Mouse (Mus musculus): Measurements from ENCODE around the gene Rtkn2. TPM values are rescaled to one million over a fixed set of nuclear protein-coding genes. Genes with fewer than 3 reads are reported as not detected.
A peak's percentile ranks its signal among the peaks of the same experiment; 100 is the strongest.

Rtkn2 gene
- polyA plus RNA-seq, 1 experiment from 2014 or later, result 23.7 TPM

- Histone ChIP-seq H3K36me3 (ENCODE audit: poor library complexity, severe bottlenecking) (no peaks in the 10 kb centered on the region), H3K4me1 (peaks cover 9% of the 10 kb centered on the region), H3K27me3 (no peaks in the 10 kb centered on the region), H3K4me2 (no peak overlapping the region), H3K9me3 (replicated peaks) (no peaks in the 10 kb centered on the region), H3K4me3 (no peak overlapping the region), H3K9ac (no peak overlapping the region), H3K27ac (no peak overlapping the region)
- WGBS, result 27% methylated on average over 8 of the region's 8 CpGs
- ATAC-seq, result no peak
These were observed 15.3 kb upstream of the Rtkn2 start for GRCm38 (mm10) chr10:67964060-67964459.

DNA sequence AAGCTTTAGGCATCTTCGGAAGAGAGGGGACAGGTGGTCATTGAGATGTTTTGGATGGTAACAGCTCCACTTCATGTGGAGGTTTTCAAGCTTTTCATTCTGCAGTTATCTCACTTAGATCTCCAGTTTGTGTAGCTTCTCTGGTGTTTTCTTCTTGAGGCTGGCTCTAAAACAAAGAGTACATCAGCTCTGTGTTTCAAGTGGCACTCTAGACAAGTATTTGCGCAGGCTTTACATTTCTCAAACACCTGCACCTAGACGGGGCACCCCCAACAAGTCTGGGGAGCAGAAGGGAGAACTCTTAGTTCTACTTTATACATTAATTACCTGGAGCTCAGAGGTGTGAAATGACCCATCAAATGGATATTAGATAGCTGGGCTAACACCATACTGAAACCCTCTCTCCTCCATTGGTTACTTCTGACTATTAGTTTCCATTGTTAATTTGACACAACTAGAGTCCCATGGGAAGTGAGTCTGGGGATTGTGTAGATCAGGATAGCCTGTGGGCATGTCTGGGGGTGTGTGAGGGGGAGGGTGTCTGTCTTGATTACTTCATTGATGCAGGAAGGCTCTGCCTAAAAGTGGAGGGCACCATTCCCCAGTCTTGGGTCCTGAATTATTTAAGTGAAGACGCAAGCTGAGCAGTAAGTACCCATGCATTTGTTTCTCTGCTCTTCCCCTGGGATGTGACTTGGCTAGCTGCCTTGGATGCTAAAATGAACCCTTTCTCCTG is 14.0 kb upstream of the Rtkn2 start:
- Histone ChIP-seq H3K27ac (no peak overlapping the region), H3K27me3 (no peaks in the 10 kb centered on the region), H3K9me3 (replicated peaks) (no peaks in the 10 kb centered on the region), H3K9ac (no peak overlapping the region), H3K36me3 (ENCODE audit: poor library complexity, severe bottlenecking) (no peaks in the 10 kb centered on the region), H3K4me3 (no peak overlapping the region), H3K4me1 (peaks cover 9% of the 10 kb centered on the region), H3K4me2 (no peak overlapping the region)
- ATAC-seq, result no peak
- 79% methylated on average over 4 of the region's 4 CpGs for WGBS

GRCm38 (mm10) chr10:67966102-67966501 is 13.3 kb upstream of the Rtkn2 start:
- Histone ChIP-seq H3K9me3 (replicated peaks) (no peaks in the 10 kb centered on the region), H3K27me3 (no peaks in the 10 kb centered on the region), H3K4me1 (peaks cover 7% of the 10 kb centered on the region; the same call in 1 of the 2 replicates), H3K27ac (0 out of 2 replicates have a peak overlapping the region, but pooled peaks have one; percentile 22), H3K4me3 (no peak overlapping the region), H3K9ac (no peak overlapping the region), H3K4me2 (no peak overlapping the region), H3K36me3 (ENCODE audit: poor library complexity, severe bottlenecking) (no peaks in the 10 kb centered on the region)
- ATAC-seq, result no peak
- WGBS, result 61% methylated on average over 6 of the region's 6 CpGs

GRCm38 (mm10) chr10:67966983-67967382 is 12.4 kb upstream of the Rtkn2 start:
- H3K9me3 ChIP-seq (replicated peaks), result no peaks in the 10 kb centered on the region
- ATAC-seq, result no peak

GRCm38 (mm10) chr10:67971166-67971796 is 8.1 kb upstream of the Rtkn2 start:
- H3K27ac ChIP-seq, result no peak overlapping the region
- no peak overlapping the region for H3K4me2 ChIP-seq
- WGBS, result 83% methylated on average over 11 of the region's 11 CpGs
- no peaks in the 10 kb centered on the region for H3K9me3 ChIP-seq (replicated peaks)
- H3K36me3 ChIP-seq (ENCODE audit: poor library complexity, severe bottlenecking), result no peaks in the 10 kb centered on the region
- H3K9ac ChIP-seq, result no peak overlapping the region
- no peak overlapping the region for H3K4me3 ChIP-seq
- no peak for ATAC-seq
- H3K4me1 ChIP-seq, result no peaks in the 10 kb centered on the region
- H3K27me3 ChIP-seq, result no peaks in the 10 kb centered on the region

More at GRCm38 (mm10) chr10:67966983-67967382, 12.4 kb upstream of the Rtkn2 start:
- Histone ChIP-seq H3K9ac (no peak overlapping the region), H3K36me3 (ENCODE audit: poor library complexity, severe bottlenecking) (no peaks in the 10 kb centered on the region), H3K27me3 (no peaks in the 10 kb centered on the region), H3K4me3 (no peak overlapping the region), H3K27ac (no peak overlapping the region), H3K4me1 (peaks cover 7% of the 10 kb centered on the region; the same call in 1 of the 2 replicates), H3K4me2 (no peak overlapping the region)
- 73% methylated on average over 2 of the region's 2 CpGs for WGBS

DNA sequence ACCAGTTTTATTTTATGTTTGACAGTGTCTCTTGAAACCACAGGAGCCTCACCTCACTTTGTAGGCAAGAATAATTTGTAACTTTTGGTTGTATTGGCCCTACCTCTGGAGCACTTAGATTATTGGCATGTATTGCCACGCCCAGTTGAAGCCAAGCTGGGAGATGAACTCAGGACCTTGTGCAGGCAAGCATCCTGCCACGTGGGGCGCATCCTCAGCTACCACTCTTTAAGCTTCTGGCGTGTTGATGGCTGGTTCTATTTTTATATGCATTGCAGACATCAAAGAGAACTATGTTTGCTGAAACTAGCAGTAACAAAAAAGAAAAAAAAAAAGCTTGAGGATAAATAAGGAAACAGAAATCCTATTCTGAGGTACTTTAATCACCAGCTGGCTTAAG is 2.1 kb upstream of the Rtkn2 start:
- Histone ChIP-seq H3K27me3 (no peaks in the 10 kb centered on the region), H3K36me3 (ENCODE audit: poor library complexity, severe bottlenecking) (no peaks in the 10 kb centered on the region), H3K4me3 (no peak overlapping the region), H3K4me1 (peaks cover 13% of the 10 kb centered on the region), H3K4me2 (no peak overlapping the region), H3K9ac (no peak overlapping the region), H3K27ac (no peak overlapping the region), H3K9me3 (replicated peaks) (no peaks in the 10 kb centered on the region)
- 66% methylated on average over 4 of the region's 4 CpGs for WGBS
- no peak for ATAC-seq

DNA sequence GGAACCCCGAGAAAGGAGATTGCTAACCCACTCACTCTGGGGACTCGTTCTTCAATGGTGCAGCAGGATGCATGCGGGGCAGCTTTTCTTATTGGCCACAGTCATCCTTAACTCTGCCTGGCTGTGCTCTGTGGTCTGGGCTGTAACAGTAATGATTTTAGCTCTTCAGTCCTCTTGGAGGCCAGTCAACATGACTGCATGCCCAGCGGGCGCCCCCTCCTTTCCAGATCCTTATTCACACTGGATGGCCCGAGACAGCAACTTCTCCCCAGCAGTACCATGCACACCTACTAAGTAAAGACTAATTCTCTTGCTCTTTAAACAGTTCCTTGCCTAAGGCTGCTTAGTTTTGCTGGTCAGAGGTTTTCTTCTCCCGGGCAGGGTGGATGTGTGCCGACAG is 4.4 kb downstream of the Rtkn2 start:
- Histone ChIP-seq H3K27me3 (no peaks in the 10 kb centered on the region), H3K4me1 (peaks cover 13% of the 10 kb centered on the region), H3K9ac (no peak overlapping the region), H3K4me3 (no peak overlapping the region), H3K4me2 (no peak overlapping the region), H3K9me3 (replicated peaks) (no peaks in the 10 kb centered on the region), H3K36me3 (ENCODE audit: poor library complexity, severe bottlenecking) (peaks cover 17% of the 10 kb centered on the region), H3K27ac (no peak overlapping the region)
- WGBS, result 89% methylated on average over 8 of the region's 8 CpGs
- no peak for ATAC-seq

GRCm38 (mm10) chr10:67984271-67984943 is 5.0 kb downstream of the Rtkn2 start:
- Histone ChIP-seq H3K27me3 (no peaks in the 10 kb centered on the region), H3K9me3 (replicated peaks) (no peaks in the 10 kb centered on the region), H3K4me3 (no peak overlapping the region), H3K36me3 (ENCODE audit: poor library complexity, severe bottlenecking) (peaks cover 17% of the 10 kb centered on the region), H3K4me2 (no peak overlapping the region), H3K27ac (no peak overlapping the region), H3K9ac (no peak overlapping the region), H3K4me1 (peaks cover 13% of the 10 kb centered on the region)
- 44% methylated on average over 13 of the region's 13 CpGs for WGBS
- ATAC-seq, result peak; percentile 67; the same call in 1 of the 2 replicates

GRCm38 (mm10) chr10:67985100-67985499 is 5.7 kb downstream of the Rtkn2 start:
- H3K27ac ChIP-seq, result no peak overlapping the region
- H3K9ac ChIP-seq, result no peak overlapping the region
- H3K4me1 ChIP-seq, result peaks cover 9% of the 10 kb centered on the region
- H3K4me3 ChIP-seq, result no peak overlapping the region
- peaks cover 21% of the 10 kb centered on the region for H3K36me3 ChIP-seq (ENCODE audit: poor library complexity, severe bottlenecking)
- 84% methylated on average over 17 of the region's 17 CpGs for WGBS
- no peaks in the 10 kb centered on the region for H3K27me3 ChIP-seq
- no peaks in the 10 kb centered on the region for H3K9me3 ChIP-seq (replicated peaks)
- H3K4me2 ChIP-seq, result no peak overlapping the region
- peak; percentile 44; the same call in 1 of the 2 replicates for ATAC-seq

DNA sequence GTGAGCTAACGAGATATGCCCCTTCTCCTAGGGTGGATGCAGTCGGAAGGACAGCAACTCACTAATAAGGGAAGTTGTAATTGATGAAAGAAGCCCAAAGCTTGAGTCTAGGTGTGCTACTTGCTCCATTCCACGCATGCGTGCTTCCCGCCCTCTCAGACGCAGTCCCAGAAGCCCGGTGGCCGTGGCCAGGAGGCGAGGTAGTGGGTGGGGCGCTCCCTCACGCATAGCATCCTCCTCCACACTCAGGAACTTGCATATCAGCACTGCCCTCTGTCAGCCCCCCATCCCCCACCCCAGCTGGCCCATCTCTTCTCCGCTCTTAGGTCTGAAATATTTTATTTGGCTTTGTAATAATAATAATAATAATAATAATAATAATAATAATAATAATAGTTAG is 16.0 kb downstream of the Rtkn2 start:
- Histone ChIP-seq H3K4me1 (no peaks in the 10 kb centered on the region), H3K27ac (no peak overlapping the region), H3K4me2 (no peak overlapping the region), H3K27me3 (no peaks in the 10 kb centered on the region), H3K9me3 (replicated peaks) (peaks cover 6% of the 10 kb centered on the region; the same call in 1 of the 2 replicates), H3K36me3 (ENCODE audit: poor library complexity, severe bottlenecking) (peaks cover 21% of the 10 kb centered on the region), H3K9ac (no peak overlapping the region), H3K4me3 (no peak overlapping the region)
- no peak for ATAC-seq
- 65% methylated on average over 12 of the region's 12 CpGs for WGBS

- Histone ChIP-seq H3K9me3 (replicated peaks) (peaks cover 6% of the 10 kb centered on the region; the same call in 1 of the 2 replicates), H3K36me3 (ENCODE audit: poor library complexity, severe bottlenecking) (peaks cover 14% of the 10 kb centered on the region), H3K4me1 (no peaks in the 10 kb centered on the region), H3K9ac (no peak overlapping the region), H3K27me3 (no peaks in the 10 kb centered on the region), H3K4me2 (no peak overlapping the region), H3K27ac (no peak overlapping the region), H3K4me3 (no peak overlapping the region)
- WGBS, result 0% methylated on average over 1 of the region's 1 CpGs
- 0 out of 2 replicates have a peak, but pooled peaks have one; percentile 33 for ATAC-seq
These were observed 16.8 kb downstream of the Rtkn2 start for GRCm38 (mm10) chr10:67996171-67996570.

GRCm38 (mm10) chr10:67998116-67998635 is 18.8 kb downstream of the Rtkn2 start:
- peak overlapping the region; percentile 30; the same call in 1 of the 2 replicates for H3K4me2 ChIP-seq

More at GRCm38 (mm10) chr10:67998116-67998635, 18.8 kb downstream of the Rtkn2 start:
- 41% methylated on average over 13 of the region's 13 CpGs for WGBS
- no peak overlapping the region for H3K4me3 ChIP-seq
- peak; percentile 57; the same call in 1 of the 2 replicates for ATAC-seq
- no peaks in the 10 kb centered on the region for H3K27me3 ChIP-seq
- no peak overlapping the region for H3K9ac ChIP-seq
- no peaks in the 10 kb centered on the region for H3K4me1 ChIP-seq
- no peak overlapping the region for H3K27ac ChIP-seq
- H3K36me3 ChIP-seq (ENCODE audit: poor library complexity, severe bottlenecking), result peaks cover 5% of the 10 kb centered on the region; the same call in 1 of the 2 replicates
- H3K9me3 ChIP-seq (replicated peaks), result no peaks in the 10 kb centered on the region
